Mouse (Mus musculus) yolk sac, embryonic 10.5 days (tissue): ENCODE results near the gene 4931428L18Rik.
A peak's percentile ranks its signal among the peaks of the same experiment; 100 is the strongest.

Experiments used
- DNase-seq: peaks from one replicate; pipeline ENCODE4 v3.0.0-alpha.2; 2017; ENCODE audit warnings: low spot score

Gene 4931428L18Rik

GRCm38 (mm10) chr1:31152799-31153426 lies 69.6 kb downstream of the 4931428L18Rik start:
- peak; percentile 30 for DNase-seq

DNA sequence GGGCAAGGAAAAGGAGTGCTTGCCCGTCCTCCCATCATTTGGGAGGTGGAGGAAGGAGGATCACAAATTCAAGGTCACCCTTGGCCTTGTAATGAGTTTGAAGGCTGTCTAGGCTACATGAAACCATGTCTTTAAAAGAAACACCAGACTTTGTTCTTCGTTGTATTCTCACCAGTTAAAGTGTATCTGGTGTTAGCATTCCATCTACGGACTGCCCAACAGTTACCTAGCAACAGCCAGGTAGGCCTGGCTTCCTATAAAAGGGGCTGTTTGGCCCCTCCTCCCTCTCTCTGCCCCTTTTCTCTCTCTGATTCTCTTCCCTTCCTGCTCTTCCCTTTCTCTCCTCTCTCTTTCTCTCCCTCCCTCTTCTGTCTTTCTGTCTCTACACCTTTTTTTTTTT lies 71.9 kb downstream of the 4931428L18Rik start:
- no peak for DNase-seq

DNA sequence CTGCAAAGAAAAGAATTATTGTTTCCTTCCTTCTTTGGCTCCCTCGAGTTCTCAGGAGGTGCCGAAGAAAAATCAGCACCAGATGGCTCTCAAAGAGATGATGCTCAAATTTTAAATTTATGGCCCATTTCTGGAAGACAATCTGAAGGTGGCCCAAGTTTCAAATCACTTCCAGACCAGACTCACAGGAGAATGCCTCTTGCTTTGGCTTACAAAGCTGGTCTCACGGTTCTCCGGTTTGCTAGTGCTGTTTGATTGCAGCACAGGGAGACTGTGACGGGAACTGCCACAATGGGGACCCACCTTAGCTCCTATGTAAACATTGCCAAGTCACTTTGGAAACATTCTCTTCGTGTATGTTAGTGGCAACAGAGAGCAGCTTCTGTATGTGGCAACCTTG lies 72.8 kb downstream of the 4931428L18Rik start:
- DNase-seq: no peak

- no peak for DNase-seq
Observed at GRCm38 (mm10) chr1:31143571-31143970, 78.9 kb downstream of the 4931428L18Rik start.

DNA sequence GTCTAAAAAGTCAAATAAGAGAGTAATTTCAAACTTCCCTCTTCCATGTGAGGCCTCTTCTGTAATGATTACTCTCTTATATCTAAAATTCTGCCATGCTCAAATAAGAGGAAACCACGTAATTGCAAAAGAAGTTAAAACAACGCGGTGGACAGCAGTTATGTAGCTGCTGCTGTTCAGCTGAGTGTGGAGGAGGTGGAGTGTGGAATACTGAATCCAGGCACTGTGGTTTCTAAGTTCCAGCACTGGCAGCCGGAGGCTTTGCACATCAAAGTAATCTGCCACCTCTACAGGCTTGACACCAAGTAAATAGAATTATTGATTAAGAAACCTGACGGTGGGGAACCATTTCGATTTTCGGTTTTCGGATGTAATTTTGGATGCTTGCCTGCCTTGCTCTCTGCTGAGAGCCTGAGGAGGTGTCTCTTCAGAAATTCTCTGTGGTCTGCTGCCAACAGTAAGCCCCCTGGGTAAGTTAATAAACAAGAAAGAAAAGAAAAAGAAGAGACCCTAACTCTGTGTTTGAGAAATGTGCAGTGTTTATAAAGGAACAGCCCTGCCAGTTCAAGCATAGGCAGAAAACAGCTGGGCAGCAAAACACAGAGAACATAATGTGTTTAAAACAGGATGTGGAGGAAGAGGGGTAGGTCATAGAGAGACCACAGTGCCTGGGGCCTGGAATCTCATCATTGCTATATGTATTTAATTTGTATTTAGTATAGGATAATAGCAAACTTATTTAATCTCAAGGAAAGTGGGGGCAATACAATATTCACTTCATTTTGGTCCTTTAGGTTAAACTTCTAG lies 80.0 kb downstream of the 4931428L18Rik start:
- DNase-seq: no peak

- DNase-seq: no peak
Observed at GRCm38 (mm10) chr1:31138387-31138786, 84.1 kb downstream of the 4931428L18Rik start.

DNA sequence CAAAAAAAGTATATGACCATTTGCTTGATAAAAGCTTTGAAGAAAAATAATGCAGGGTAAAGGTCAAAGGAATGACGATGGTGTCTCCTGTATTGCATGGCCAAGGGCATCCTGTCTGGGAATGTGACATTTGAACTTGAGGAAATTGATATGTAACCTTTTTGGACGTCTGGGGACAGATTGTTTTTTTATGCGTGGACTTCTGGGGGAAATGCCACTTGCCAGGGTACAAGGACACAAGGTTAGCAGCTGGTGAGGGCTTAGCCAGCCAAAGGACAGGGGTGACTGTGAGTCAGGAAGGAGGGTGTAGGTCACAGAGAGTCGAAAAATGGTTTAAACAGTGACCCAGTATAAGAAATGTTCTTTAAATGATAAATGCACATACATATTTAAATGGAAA lies 109.0 kb downstream of the 4931428L18Rik start:
- DNase-seq: no peak

DNA sequence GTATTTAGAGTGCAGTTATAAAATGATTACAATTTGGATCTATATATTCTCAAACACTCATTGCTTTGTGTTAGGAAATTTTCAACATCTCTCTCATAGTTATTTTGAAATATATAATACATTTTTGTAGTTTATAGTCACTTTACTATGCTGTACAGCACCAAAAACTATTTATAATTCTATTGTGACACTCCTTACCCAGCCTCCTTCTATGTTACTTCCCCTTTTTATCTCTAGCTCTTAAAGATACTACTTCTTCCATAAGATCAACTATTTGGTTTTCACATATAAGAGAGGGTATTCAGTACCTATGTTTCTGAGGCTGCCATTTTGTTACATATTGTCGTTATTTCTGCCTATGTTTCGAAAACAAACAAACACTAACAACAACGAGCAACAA lies 114.5 kb downstream of the 4931428L18Rik start:
- no peak for DNase-seq

GRCm38 (mm10) chr1:31102863-31103657 lies 119.4 kb downstream of the 4931428L18Rik start:
- no peak for DNase-seq

DNA sequence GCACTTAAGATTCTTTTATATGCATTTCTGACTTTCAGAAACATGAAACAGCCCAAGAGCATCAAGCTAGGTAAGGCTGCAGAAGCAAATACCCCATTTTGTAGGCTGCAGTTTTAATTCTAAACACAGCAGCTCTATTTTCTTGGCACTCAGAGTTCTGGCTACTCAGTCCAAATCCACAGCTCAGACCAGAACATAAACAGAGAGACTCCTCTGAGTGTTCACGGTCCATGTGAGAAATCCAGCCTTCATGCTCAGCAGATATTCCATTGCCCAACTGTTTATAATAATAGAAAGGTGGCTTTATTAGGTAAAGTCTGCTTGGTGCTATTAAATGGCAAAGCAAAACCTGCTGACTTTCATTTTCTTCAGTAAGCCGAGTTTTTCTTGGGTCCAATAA lies 120.2 kb downstream of the 4931428L18Rik start:
- DNase-seq: no peak

GRCm38 (mm10) chr1:31097208-31097607 lies 125.3 kb downstream of the 4931428L18Rik start:
- no peak for DNase-seq

DNA sequence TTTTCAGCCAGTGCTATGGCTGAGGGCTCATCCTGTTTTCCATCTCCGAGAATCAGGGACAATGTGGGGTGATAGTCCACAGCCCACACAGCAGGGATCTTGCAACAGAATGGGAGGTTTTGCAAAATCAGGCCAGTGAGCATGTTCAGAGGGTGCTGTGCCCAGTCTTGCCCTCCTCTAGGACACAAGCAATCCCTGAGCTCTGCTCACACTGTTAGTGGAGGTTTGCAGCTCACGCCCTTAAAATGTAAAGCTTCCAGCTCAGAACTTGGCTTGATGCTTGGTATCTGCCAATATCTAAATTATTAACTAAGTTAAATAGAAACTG lies 126.1 kb downstream of the 4931428L18Rik start:
- DNase-seq: no peak

DNA sequence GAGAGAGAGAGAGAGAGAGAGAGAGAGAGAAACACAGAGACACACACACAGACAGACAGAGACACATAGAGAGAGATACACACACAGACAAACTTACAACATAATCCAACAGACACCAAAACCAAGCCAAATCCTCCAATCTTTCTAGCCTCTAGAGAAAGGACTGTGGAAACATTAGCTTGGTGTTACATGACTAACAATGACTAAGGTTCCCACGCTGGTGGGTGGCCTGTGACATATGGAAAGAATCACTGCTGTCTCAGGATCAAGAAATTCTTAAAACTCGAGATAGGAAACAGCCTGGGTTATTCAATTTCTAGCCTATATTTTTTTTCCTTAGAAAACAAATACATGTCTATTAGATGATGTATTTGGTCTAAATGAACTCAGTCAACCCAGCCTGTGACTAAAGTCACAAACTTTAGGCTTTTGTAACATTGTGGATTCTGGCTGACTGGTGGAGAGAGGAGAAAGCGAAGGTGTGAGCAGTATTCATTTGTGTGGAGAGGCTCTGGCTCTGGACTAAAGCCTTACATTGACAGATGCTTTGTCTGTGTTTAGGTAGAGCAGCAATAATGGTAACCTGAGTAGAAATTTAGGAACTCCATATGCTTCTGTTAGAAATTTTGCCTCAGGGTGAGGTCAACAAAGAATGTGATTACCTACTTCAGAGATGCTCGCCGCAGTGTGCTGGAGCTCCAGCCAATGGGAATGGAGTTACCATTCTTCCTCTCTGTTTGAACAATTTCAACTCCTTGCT lies 126.6 kb downstream of the 4931428L18Rik start:
- DNase-seq: no peak

DNA sequence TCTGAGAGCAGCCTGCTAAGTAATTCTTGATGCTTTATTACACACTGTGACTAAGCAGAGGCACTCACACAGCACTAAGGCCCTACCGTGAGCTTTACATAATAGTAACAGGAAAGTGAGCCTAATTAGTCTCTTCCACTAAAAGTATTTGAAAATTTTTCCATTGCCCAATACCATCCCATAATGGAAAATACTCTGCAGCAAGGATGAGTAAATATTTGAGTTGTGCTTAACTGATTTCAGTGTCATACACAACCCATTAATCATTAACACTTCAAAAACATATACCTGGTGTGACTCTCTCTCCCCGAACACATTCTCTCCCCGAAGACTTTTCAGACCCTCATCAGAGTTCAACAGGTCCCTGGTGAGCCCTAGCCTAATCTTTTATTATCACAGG lies 127.7 kb downstream of the 4931428L18Rik start:
- DNase-seq: no peak

DNA sequence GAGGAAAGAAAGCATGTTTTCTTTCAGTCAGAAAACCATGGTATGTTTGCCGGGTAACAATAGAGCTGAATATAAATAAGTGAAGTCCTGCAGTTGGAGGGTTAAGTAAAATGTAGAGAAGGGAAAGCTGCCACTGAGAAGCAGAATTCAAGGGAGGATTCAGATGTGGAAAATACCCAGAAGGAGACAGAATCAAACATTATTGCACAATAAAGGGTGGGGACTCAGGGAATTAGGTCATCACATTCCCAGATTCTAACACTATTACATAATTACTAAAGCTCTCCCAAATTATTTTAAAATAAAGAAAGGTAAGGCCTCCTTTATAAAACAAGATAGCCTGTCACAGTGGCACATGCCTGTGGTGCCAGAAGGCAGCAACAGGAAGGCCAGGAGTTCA lies 128.5 kb downstream of the 4931428L18Rik start:
- DNase-seq: no peak

DNA sequence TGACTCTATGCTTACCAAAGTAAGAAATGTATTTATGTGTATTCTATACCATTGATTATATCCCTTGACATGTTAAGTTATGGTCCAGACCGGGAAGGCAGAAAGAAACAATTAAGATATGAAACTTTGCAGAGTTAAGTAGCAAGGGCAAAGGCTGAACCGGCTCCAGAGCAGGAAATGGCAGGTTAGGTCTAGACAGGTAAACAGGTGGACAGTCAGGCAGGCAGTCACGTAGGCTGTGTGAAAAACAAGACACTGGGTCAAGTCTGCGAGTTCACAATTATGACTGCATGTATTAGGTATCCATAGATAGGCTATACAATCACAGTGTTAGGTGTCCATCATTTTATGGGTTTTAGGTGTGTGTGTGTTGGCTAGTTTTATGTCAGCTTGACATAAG lies 133.8 kb downstream of the 4931428L18Rik start:
- no peak for DNase-seq

GRCm38 (mm10) chr1:31072523-31073370 lies 149.7 kb downstream of the 4931428L18Rik start:
- no peak for DNase-seq

DNA sequence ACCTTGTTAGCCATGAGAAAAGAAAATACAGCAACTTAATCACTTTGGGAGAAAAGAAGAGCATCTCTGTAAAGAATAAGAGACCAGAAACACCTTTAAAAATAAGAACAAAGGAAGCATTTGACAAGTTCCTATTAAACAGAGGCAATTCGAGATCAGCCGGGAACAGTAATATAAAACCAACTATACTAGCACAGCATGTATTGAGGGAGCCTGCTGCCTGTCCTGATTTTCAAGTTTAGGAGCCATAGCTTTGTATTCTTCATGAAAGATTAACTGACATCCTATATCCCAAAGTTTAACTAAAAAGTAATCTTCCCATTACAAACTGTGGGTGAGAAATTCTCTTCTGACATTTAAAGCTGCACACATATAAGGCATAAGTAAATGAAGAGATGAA lies 151.3 kb downstream of the 4931428L18Rik start:
- DNase-seq: no peak

DNA sequence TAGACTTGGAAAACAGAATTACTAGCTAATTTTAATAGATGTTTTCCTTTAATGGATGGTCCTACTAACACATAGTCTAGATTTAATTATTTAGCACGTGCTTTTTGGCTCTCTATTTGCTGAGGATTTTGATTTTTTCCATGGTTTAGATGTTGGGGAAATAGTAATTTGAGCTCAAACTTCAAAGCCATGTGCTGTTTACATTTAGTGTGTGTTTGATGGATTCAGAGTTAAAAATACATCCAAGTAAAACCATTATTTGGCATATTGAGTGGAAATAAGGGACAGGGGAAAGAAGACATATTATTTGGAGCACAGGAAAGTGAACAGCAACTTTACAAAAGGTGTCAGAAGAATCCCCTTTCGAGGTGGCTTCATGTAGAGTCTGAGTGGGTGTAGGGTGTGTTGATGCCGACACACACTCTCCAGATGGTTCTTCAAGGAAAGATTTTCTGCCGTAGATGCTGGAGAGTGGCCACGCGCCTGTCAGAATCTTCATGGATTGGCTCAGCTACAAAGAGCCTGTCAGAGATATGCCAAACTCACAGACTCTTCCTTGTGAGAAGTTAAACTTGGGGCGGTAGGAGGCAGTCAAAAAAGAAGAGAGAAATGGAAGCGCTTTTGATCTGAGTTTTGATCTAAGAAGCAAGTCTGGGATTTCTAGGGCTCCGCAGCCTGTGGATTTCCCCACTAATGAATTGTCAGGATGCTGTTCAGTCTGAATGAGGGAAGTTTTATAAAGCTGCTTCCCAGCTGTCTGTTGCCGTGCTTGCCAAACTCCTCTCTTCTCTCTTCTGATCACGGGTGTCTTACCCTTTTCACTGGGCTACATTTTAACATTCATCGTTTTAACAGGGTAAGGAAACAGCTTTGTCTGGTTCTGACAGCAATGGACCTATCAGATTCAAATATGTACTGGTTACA lies 157.4 kb downstream of the 4931428L18Rik start:
- no peak for DNase-seq

DNA sequence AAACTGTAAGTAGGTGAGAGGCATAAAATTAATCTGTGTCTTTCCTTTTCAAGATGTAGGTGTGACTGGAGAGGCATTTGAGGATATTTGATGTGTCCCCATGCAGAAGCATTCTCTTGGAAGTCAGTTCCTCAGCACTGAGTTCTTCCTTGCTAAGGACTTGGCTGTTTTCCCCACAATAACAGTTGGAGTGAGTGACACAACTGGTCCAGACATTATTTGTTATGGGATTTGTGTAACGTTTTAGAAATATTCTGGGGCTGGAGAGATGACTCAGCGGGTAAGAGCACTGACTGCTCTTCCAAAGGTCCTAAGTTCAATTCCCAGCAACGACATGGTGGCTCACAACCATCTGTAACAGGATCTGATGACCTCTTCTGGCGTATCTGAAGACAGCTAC lies 162.7 kb downstream of the 4931428L18Rik start:
- no peak for DNase-seq
